Mouse (Mus musculus): ENCODE measurements around the gene AC161166.1. TPM values are rescaled to one million over a fixed set of nuclear protein-coding genes. Genes with fewer than 3 reads are reported as not detected.
"Not testable (repeated sequence)": the region's sequence is repeated elsewhere in the genome, so short reads cannot be mapped to it uniquely, and the experiment has no call there.

AC161166.1 gene
- polyA plus RNA-seq, 1 experiment from 2014 or later: 0.33 TPM

DNA sequence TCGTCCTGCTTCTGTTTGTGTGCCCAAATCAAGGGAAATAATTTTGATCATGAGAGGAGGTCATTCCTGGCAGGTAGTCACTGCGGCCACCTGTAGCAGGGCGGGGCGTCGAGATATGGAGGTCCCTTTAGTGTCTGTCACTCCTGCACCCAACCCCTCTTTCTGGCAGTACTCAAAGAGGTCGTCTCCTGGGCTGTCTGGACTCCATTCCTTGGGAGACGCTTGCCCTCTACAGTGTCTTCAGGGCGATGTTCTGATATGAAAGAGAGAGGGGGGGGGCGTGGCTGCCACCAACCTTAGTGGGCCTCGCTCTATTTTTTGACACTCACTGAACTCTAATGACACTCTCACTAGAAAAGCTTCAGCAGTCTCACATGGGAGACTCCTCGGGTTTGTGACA, 17.3 kb upstream of the AC161166.1 start:
- Histone ChIP-seq H3K9me3 (ENCODE audit: control insufficient read depth, low read length) (no peaks in the 10 kb centered on the region), H3K36me3 (ENCODE audit: control insufficient read depth, insufficient read depth, low read length) (peaks cover 15% of the 10 kb centered on the region), H3K4me1 (replicated peaks; ENCODE audit: control insufficient read depth, insufficient read depth, low read length) (peaks cover 13% of the 10 kb centered on the region), H3K27ac (ENCODE audit: low read length) (no peak overlapping the region), H3K4me2 (ENCODE audit: low read depth, low read length) (peak overlapping the region; percentile 50), H3K4me3 (ENCODE audit: low read length) (peak overlapping the region; percentile 62), H3K27me3 (ENCODE audit: control insufficient read depth, insufficient read depth, low read depth, low read length) (no peaks in the 10 kb centered on the region), H3K9ac (ENCODE audit: low read length) (peak overlapping the region; percentile 57)
- ATAC-seq (ENCODE audit: low read depth): no peak
- 48% methylated on average over 11 of the region's 11 CpGs for WGBS

DNA sequence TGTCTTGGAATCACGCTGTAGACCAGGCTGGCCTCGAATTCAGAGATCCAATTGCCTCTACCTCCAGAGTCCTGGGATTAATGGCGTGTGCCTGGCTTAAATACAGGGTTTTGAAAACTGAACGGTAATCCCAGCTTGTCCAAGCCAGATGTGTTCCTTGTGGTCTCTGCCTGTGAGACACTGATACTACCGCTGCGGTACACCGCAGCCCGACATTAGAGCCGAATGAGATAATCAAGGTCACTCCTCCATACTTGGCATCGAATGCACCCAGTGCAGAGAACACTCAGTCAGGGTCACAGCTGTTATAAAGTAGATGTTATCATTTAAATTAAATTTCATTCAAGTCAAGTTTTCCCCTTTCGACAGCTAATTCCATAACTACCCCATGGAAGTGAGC, 16.6 kb upstream of the AC161166.1 start:
- Histone ChIP-seq H3K36me3 (ENCODE audit: control insufficient read depth, insufficient read depth, low read length) (peaks cover 9% of the 10 kb centered on the region), H3K4me3 (ENCODE audit: low read length) (no peak overlapping the region), H3K9me3 (ENCODE audit: control insufficient read depth, low read length) (no peaks in the 10 kb centered on the region), H3K4me1 (replicated peaks; ENCODE audit: control insufficient read depth, insufficient read depth, low read length) (peaks cover 13% of the 10 kb centered on the region), H3K27me3 (ENCODE audit: control insufficient read depth, insufficient read depth, low read depth, low read length) (no peaks in the 10 kb centered on the region), H3K9ac (ENCODE audit: low read length) (no peak overlapping the region), H3K27ac (ENCODE audit: low read length) (no peak overlapping the region), H3K4me2 (ENCODE audit: low read depth, low read length) (no peak overlapping the region)
- 87% methylated on average over 11 of the region's 11 CpGs for WGBS
- ATAC-seq (ENCODE audit: low read depth): no peak

DNA sequence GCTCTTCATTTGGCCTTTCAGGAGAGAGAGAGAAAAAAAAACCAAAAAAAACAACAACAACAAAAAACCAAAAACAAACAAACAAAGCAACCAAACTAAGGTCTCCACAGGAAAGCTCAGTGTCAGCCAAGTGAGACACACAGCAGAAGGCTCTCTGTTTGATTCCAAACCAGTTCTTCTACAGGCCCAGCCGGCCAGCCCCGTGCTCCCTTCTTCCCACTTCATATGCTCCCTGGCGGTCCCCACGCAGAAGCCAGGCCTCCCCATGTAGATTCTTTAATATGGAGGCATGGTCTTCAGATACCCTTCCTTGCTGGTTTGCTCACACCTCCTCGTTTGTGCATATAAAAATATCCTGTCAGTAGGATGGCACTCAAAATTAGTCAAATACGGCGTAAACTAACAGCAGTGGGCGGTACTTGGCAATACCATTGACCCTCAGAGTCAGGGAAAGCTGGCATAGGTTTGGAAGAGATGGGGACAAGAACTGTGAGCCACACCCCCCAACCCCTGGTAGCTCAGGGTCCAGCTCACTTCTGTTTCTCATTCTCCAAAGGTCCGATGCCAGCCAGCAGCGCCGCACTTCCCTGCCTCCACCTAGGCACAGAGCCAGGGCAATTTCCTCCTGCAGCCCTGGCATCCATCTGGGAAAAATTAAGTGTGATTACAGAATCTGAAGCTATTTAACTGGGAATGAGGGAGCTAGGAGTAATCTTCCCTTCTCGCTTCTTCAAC, 13.6 kb upstream of the AC161166.1 start:
- Histone ChIP-seq H3K27me3 (ENCODE audit: control insufficient read depth, insufficient read depth, low read depth, low read length) (no peaks in the 10 kb centered on the region), H3K27ac (ENCODE audit: low read length) (no peak overlapping the region), H3K4me1 (replicated peaks; ENCODE audit: control insufficient read depth, insufficient read depth, low read length) (peaks cover 9% of the 10 kb centered on the region; the same call in 1 of the 2 replicates), H3K9me3 (ENCODE audit: control insufficient read depth, low read length) (no peaks in the 10 kb centered on the region), H3K9ac (ENCODE audit: low read length) (no peak overlapping the region), H3K4me2 (ENCODE audit: low read depth, low read length) (no peak overlapping the region), H3K36me3 (ENCODE audit: control insufficient read depth, insufficient read depth, low read length) (no peaks in the 10 kb centered on the region), H3K4me3 (ENCODE audit: low read length) (no peak overlapping the region)
- WGBS: 73% methylated on average over 12 of the region's 12 CpGs
- ATAC-seq (ENCODE audit: low read depth): no peak

DNA sequence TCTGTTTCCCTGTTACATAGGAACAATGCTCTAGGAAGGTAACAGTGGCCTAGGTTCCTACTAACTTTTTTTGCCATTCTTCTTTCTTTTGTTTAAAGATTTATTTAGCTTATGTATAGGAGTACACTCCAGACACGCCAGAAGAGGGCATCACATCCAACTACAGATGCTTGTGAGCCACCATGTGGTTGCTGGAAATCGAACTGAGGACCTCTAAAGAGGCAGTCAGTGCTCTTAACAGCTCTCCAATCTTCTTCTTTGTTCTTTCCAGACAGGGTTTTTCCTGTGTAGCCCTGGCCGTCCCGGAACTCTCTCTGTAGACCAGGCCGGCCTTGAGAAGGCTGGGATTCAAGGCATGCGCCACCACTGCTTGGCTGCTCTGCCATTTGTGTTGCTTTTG, 12.7 kb upstream of the AC161166.1 start:
- WGBS: 76% methylated on average over 6 of the region's 6 CpGs
- no peaks in the 10 kb centered on the region for H3K27me3 ChIP-seq (ENCODE audit: control insufficient read depth, insufficient read depth, low read depth, low read length)
- H3K4me3 ChIP-seq (ENCODE audit: low read length): no peak overlapping the region
- no peak overlapping the region for H3K4me2 ChIP-seq (ENCODE audit: low read depth, low read length)
- no peaks in the 10 kb centered on the region for H3K9me3 ChIP-seq (ENCODE audit: control insufficient read depth, low read length)
- H3K4me1 ChIP-seq (replicated peaks; ENCODE audit: control insufficient read depth, insufficient read depth, low read length): peaks cover 9% of the 10 kb centered on the region; the same call in 1 of the 2 replicates
- no peak for ATAC-seq (ENCODE audit: low read depth)
- no peaks in the 10 kb centered on the region for H3K36me3 ChIP-seq (ENCODE audit: control insufficient read depth, insufficient read depth, low read length)
- no peak overlapping the region for H3K27ac ChIP-seq (ENCODE audit: low read length)
- H3K9ac ChIP-seq (ENCODE audit: low read length): no peak overlapping the region

DNA sequence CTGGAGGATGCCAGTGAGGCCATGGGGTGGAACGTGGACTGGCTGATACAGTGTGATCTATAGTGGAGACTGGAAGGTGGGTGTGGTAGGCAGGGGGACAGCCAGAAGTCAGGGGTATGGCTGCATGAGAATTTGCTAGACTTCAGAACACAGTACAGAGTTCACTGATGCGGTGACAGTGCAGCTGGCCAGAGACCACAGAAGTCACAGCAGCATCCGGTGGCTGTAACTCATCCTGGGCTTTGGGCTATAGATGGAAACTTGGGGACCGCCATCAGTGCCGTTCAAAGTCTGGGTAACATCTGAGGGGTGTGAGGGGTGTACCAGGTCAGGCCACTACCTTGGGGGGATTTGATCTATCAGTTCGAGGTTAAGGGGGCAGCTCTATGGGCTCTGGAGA, 11.5 kb upstream of the AC161166.1 start:
- Histone ChIP-seq H3K27ac (ENCODE audit: low read length) (no peak overlapping the region), H3K4me2 (ENCODE audit: low read depth, low read length) (no peak overlapping the region), H3K9me3 (ENCODE audit: control insufficient read depth, low read length) (no peaks in the 10 kb centered on the region), H3K9ac (ENCODE audit: low read length) (no peak overlapping the region), H3K4me1 (replicated peaks; ENCODE audit: control insufficient read depth, insufficient read depth, low read length) (peaks cover 3% of the 10 kb centered on the region; the same call in 1 of the 2 replicates), H3K4me3 (ENCODE audit: low read length) (no peak overlapping the region), H3K36me3 (ENCODE audit: control insufficient read depth, insufficient read depth, low read length) (no peaks in the 10 kb centered on the region), H3K27me3 (ENCODE audit: control insufficient read depth, insufficient read depth, low read depth, low read length) (no peaks in the 10 kb centered on the region)
- no peak for ATAC-seq (ENCODE audit: low read depth)
- WGBS: 81% methylated on average over 6 of the region's 6 CpGs

DNA sequence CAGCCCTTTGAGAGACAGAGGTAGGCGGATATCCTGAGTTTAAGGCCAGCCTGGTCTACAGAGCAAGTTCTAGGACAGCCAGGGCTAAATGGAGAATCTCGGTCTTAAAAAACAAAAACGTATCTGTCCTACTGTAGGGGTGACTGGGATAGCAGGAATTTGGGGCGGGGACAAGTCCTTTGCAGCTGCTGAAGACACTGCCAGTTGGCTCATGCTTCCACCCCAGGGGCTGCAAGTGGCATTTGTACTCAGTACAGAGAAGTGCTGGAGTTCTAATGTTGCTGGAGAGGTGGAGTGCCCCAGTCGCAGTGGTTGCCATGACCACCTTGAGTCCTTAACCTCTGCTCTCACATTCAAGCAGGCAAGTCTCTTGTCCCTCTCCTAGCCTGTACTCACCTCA, 10.6 kb upstream of the AC161166.1 start:
- H3K36me3 ChIP-seq (ENCODE audit: control insufficient read depth, insufficient read depth, low read length): no peaks in the 10 kb centered on the region
- no peak overlapping the region for H3K4me2 ChIP-seq (ENCODE audit: low read depth, low read length)
- peak; percentile 79 for ATAC-seq (ENCODE audit: low read depth)
- no peaks in the 10 kb centered on the region for H3K9me3 ChIP-seq (ENCODE audit: control insufficient read depth, low read length)
- 44% methylated on average over 5 of the region's 5 CpGs for WGBS
- H3K27me3 ChIP-seq (ENCODE audit: control insufficient read depth, insufficient read depth, low read depth, low read length): no peaks in the 10 kb centered on the region
- H3K9ac ChIP-seq (ENCODE audit: low read length): no peak overlapping the region
- H3K27ac ChIP-seq (ENCODE audit: low read length): peak overlapping the region; percentile 18; the same call in 1 of the 2 replicates
- H3K4me1 ChIP-seq (replicated peaks; ENCODE audit: control insufficient read depth, insufficient read depth, low read length): peaks cover 3% of the 10 kb centered on the region; the same call in 1 of the 2 replicates
- no peak overlapping the region for H3K4me3 ChIP-seq (ENCODE audit: low read length)

DNA sequence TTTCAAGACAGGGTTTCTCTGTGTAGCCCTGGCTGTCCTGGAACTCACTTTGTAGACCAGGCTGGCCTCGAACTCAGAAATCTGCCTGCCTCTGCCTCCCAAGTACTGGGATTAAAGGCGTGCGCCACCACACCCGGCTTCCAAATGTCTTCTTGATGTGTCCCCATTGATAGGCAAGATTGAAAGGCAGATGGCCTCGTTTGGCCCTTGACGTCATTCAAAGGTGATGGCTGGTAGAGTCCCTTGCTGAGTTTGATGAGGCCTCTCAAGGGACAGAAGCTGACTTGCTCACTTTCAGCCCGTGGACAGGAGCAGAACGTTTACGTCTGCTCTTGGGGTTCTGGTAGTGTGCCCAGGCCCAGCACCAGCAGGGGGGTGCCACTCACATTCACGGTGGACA, 7.8 kb upstream of the AC161166.1 start:
- 85% methylated on average over 9 of the region's 10 CpGs for WGBS

DNA sequence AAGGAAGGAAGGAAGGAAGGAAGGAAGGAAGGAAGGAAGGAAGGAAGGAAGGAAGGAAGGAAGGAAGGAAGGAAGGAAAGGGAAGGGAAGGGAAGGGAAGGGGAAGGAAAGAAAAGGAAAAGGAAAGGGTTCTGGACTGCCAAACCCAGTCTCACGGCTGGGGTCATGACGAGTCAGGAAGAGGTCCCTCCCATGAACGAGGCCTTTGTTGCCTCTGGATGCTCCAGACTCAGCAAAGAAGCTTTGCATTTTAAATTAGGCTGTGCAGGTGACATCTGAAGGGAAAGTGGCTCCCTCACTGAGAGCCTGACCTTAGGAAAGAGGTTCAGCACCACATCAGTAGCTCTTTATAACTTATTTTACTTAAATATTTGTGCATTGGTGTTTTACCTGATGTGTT, 6.9 kb upstream of the AC161166.1 start:
- peaks cover 3% of the 10 kb centered on the region; the same call in 1 of the 2 replicates for H3K4me1 ChIP-seq (replicated peaks; ENCODE audit: control insufficient read depth, insufficient read depth, low read length)
- no peaks in the 10 kb centered on the region for H3K9me3 ChIP-seq (ENCODE audit: control insufficient read depth, low read length)
- 52% methylated on average over 3 of the region's 3 CpGs for WGBS
- no peak for ATAC-seq (ENCODE audit: low read depth)
- H3K27me3 ChIP-seq (ENCODE audit: control insufficient read depth, insufficient read depth, low read depth, low read length): no peaks in the 10 kb centered on the region
- H3K27ac ChIP-seq (ENCODE audit: low read length): no peak overlapping the region
- H3K9ac ChIP-seq (ENCODE audit: low read length): no peak overlapping the region
- H3K36me3 ChIP-seq (ENCODE audit: control insufficient read depth, insufficient read depth, low read length): peaks cover 3% of the 10 kb centered on the region; the same call in 1 of the 2 replicates
- H3K4me3 ChIP-seq (ENCODE audit: low read length): no peak overlapping the region
- H3K4me2 ChIP-seq (ENCODE audit: low read depth, low read length): no peak overlapping the region

More for the DNA sequence above, 7.8 kb upstream of the AC161166.1 start:
- not testable (repeated sequence) for H3K9ac ChIP-seq (ENCODE audit: low read length); ATAC-seq (ENCODE audit: low read depth); H3K4me3 ChIP-seq (ENCODE audit: low read length); H3K36me3 ChIP-seq (ENCODE audit: control insufficient read depth, insufficient read depth, low read length); H3K27ac ChIP-seq (ENCODE audit: low read length); H3K27me3 ChIP-seq (ENCODE audit: control insufficient read depth, insufficient read depth, low read depth, low read length); H3K9me3 ChIP-seq (ENCODE audit: control insufficient read depth, low read length); H3K4me2 ChIP-seq (ENCODE audit: low read depth, low read length); H3K4me1 ChIP-seq (replicated peaks; ENCODE audit: control insufficient read depth, insufficient read depth, low read length)

DNA sequence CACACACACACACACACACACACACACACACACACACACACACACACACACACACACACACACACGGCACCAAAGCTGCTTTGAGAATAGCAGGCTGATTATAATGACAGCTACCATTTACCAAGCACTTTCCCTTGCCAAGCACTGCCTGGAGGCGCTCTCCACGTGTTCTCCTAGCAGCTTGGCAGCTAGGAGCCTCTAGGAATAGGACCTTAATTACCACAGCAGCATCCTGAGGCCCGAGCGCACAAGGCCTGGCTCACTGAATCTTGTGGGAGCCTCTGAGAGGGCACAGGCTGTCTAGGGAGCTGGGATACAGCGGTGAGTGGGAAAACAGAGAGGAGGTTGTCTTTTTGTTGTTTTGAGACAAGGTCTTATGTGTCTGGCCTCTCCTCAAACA, 5.4 kb upstream of the AC161166.1 start:
- no peak for ATAC-seq (ENCODE audit: low read depth)
- no peaks in the 10 kb centered on the region for H3K4me1 ChIP-seq (replicated peaks; ENCODE audit: control insufficient read depth, insufficient read depth, low read length)

More for the DNA sequence above, 5.4 kb upstream of the AC161166.1 start:
- H3K4me3 ChIP-seq (ENCODE audit: low read length): no peak overlapping the region
- H3K27ac ChIP-seq (ENCODE audit: low read length): no peak overlapping the region
- H3K9ac ChIP-seq (ENCODE audit: low read length): no peak overlapping the region
- H3K36me3 ChIP-seq (ENCODE audit: control insufficient read depth, insufficient read depth, low read length): peaks cover 3% of the 10 kb centered on the region; the same call in 1 of the 2 replicates
- H3K4me2 ChIP-seq (ENCODE audit: low read depth, low read length): no peak overlapping the region
- H3K27me3 ChIP-seq (ENCODE audit: control insufficient read depth, insufficient read depth, low read depth, low read length): no peaks in the 10 kb centered on the region
- WGBS: 57% methylated on average over 6 of the region's 6 CpGs
- no peaks in the 10 kb centered on the region for H3K9me3 ChIP-seq (ENCODE audit: control insufficient read depth, low read length)

Measured in lung, embryonic 16.5 days (tissue).